Mouse (Mus musculus) liver, embryonic 14.5 days (tissue): ENCODE measurements around the gene Fgf14. TPM values are rescaled to one million over a fixed set of nuclear protein-coding genes. Genes with fewer than 3 reads are reported as not detected.

Experiments
- ATAC-seq: fragments of 200-750 bp; cut with Nextera tagmentation; 2 replicates; pipeline ENCODE4 v1.8.0; 2017; ENCODE audit warnings: moderate number of reproducible peaks, mild to moderate bottlenecking, moderate library complexity; ENCODE audit not compliant: insufficient read depth
- DNase-seq, 3 experiments: peaks; one replicate each; pipeline ENCODE4 v3.0.0-alpha.2; 2012 to 2013; ENCODE audit warnings: low read depth in 3 of 3, low spot score in 3 of 3
- H3K27ac ChIP-seq: fragments of 300-500 bp; sonication (generic); 2 replicates; pipeline ENCODE4 v1.5.1; 2014; ENCODE audit warnings: moderate library complexity, mild to moderate bottlenecking, control low read depth, inconsistent platforms
- H3K27me3 ChIP-seq: fragments of 300-500 bp; sonication (generic); 2 replicates; pipeline ENCODE4 v1.6.1; 2014; ENCODE audit warnings: mild to moderate bottlenecking, low read length, moderate library complexity; ENCODE audit not compliant: control insufficient read depth, insufficient read depth
- H3K36me3 ChIP-seq: fragments of 300-500 bp; sonication (generic); replicated peaks from 2 replicates; pipeline ENCODE4 v1.6.1; 2014; ENCODE audit warnings: low read depth; ENCODE audit not compliant: control insufficient read depth, insufficient read depth
- H3K4me1 ChIP-seq, 2 experiments: fragments of 200-500 bp in 1 of 2; fragments of 300-500 bp in 1 of 2; sonication (generic) in 1 of 2; replicated peaks; 2 replicates each; pipeline ENCODE4 v1.6.1; 2012 to 2014; ENCODE audit warnings: antibody characterized with exemption in 1 of 2, inconsistent platforms in 1 of 2, low read length in 1 of 2; ENCODE audit not compliant: control insufficient read depth in 2 of 2, insufficient read depth in 2 of 2
- H3K4me2 ChIP-seq: fragments of 300-500 bp; sonication (generic); 2 replicates; pipeline ENCODE4 v1.6.1; 2014; ENCODE audit warnings: low read depth, mild to moderate bottlenecking, control low read depth, moderate library complexity
- H3K4me3 ChIP-seq, 2 experiments: fragments of 200-500 bp in 1 of 2; fragments of 300-500 bp in 1 of 2; sonication (generic) in 1 of 2; 2 replicates each; pipeline ENCODE4 v1.5.1; 2012 to 2014; ENCODE audit warnings: low read depth in 2 of 2, low read length in 2 of 2, mild to moderate bottlenecking in 2 of 2, control low read depth in 1 of 2, inconsistent platforms in 1 of 2, moderate library complexity in 1 of 2; ENCODE audit not compliant: insufficient read depth in 1 of 2
- H3K9ac ChIP-seq: fragments of 300-500 bp; sonication (generic); replicated peaks from 2 replicates; pipeline ENCODE4 v1.6.1; 2014; ENCODE audit warnings: mild to moderate bottlenecking, control low read depth, moderate library complexity
- H3K9me3 ChIP-seq: fragments of 300-500 bp; sonication (generic); 2 replicates; pipeline ENCODE4 v1.6.1; 2016; ENCODE audit warnings: low read length, mixed read lengths; ENCODE audit not compliant: control insufficient read depth
- CTCF ChIP-seq: IDR thresholded peaks from 2 replicates; pipeline ENCODE4 v1.5.1; 2016; ENCODE audit warnings: antibody characterized with exemption, low read depth, control low read depth
- EP300 ChIP-seq: IDR thresholded peaks from 2 replicates; pipeline ENCODE4 v1.6.1; 2016; ENCODE audit warnings: antibody characterized with exemption, low read depth
- WGBS: fragments of 180-500 bp; shearing (Covaris S2); extraction: QIAGEN DNeasy Blood & Tissue Kit; methylation state at CpG from one replicate; pipeline ENCODE4 v1.1.7; 2014; ENCODE audit not compliant: insufficient replicate concordance; 5-methylcytosine and 5-hydroxymethylcytosine counted together
- polyA plus RNA-seq, 2 experiments: library from polyadenylated mRNA; depleted of rRNA in 1 of 2; stranded (reverse) in 1 of 2; unstranded in 1 of 2; fragments of >200 nt; fragmentation: Nextera tagmentation in 1 of 2; extraction: Ambion mirVana in 1 of 2; gene quantifications; 2 replicates each; pipeline versions ENCODE4 v1.2.1 to v1.2.3; 2012 to 2014

Gene Fgf14
- polyA plus RNA-seq, 2 experiments: not detected

GRCm38 (mm10) chr14:124485261-124485660, 191.7 kb downstream of the Fgf14 start:
- DNase-seq: peak in 1 of 3 experiments; percentile 0

GRCm38 (mm10) chr14:124474066-124474667, 202.8 kb downstream of the Fgf14 start:
- Histone ChIP-seq H3K4me2 (no peak overlapping the region), H3K4me1 (no peaks in the 10 kb centered on the region), H3K27me3 (no peaks in the 10 kb centered on the region), H3K36me3 (no peaks in the 10 kb centered on the region), H3K27ac (no peak overlapping the region), H3K9ac (no peak overlapping the region), H3K9me3 (no peaks in the 10 kb centered on the region), H3K4me3 (no peak overlapping the region)
- ATAC-seq (no peak), DNase-seq (no peak)
- TF ChIP-seq CTCF (no peak), EP300 (no peak)
- WGBS: 31% methylated on average over 2 of the region's 2 CpGs

More at GRCm38 (mm10) chr14:124485261-124485660, 191.7 kb downstream of the Fgf14 start:
- no peak for TF ChIP-seq EP300
- no peak for TF ChIP-seq CTCF
- Histone ChIP-seq H3K4me1 (no peaks in the 10 kb centered on the region), H3K27ac (no peak overlapping the region), H3K4me2 (no peak overlapping the region), H3K9ac (no peak overlapping the region), H3K36me3 (no peaks in the 10 kb centered on the region), H3K9me3 (no peaks in the 10 kb centered on the region), H3K4me3 (no peak overlapping the region), H3K27me3 (no peaks in the 10 kb centered on the region)
- WGBS: 56% methylated on average over 1 of the region's 1 CpGs
- no peak for ATAC-seq

- H3K4me1 ChIP-seq: no peaks in the 10 kb centered on the region
- no peaks in the 10 kb centered on the region for H3K9me3 ChIP-seq
These were observed 206.0 kb downstream of the Fgf14 start for GRCm38 (mm10) chr14:124470909-124471308.

GRCm38 (mm10) chr14:124455120-124455519, 221.8 kb downstream of the Fgf14 start:
- Histone ChIP-seq H3K4me2 (no peak overlapping the region), H3K4me3 (no peak overlapping the region), H3K9ac (no peak overlapping the region), H3K36me3 (no peaks in the 10 kb centered on the region), H3K27ac (no peak overlapping the region), H3K27me3 (no peaks in the 10 kb centered on the region), H3K4me1 (no peaks in the 10 kb centered on the region), H3K9me3 (no peaks in the 10 kb centered on the region)
- TF ChIP-seq EP300 (no peak), CTCF (no peak)
- 76% methylated on average over 1 of the region's 1 CpGs for WGBS
- DNase-seq (no peak), ATAC-seq (no peak)

More at GRCm38 (mm10) chr14:124470909-124471308, 206.0 kb downstream of the Fgf14 start:
- Histone ChIP-seq H3K36me3 (no peaks in the 10 kb centered on the region), H3K4me2 (no peak overlapping the region), H3K4me3 (no peak overlapping the region), H3K9ac (no peak overlapping the region), H3K27ac (no peak overlapping the region), H3K27me3 (no peaks in the 10 kb centered on the region)
- WGBS: 45% methylated on average over 2 of the region's 2 CpGs
- TF ChIP-seq EP300 (no peak), CTCF (no peak)
- DNase-seq (no peak), ATAC-seq (no peak)

GRCm38 (mm10) chr14:124446096-124446840, 230.7 kb downstream of the Fgf14 start:
- no peak overlapping the region for H3K4me2 ChIP-seq
- H3K9ac ChIP-seq: no peak overlapping the region
- H3K27ac ChIP-seq: no peak overlapping the region
- ATAC-seq (no peak), DNase-seq (no peak)
- no peaks in the 10 kb centered on the region for H3K27me3 ChIP-seq
- 41% methylated on average over 2 of the region's 2 CpGs for WGBS
- no peak for TF ChIP-seq CTCF
- TF ChIP-seq EP300: no peak
- H3K9me3 ChIP-seq: no peaks in the 10 kb centered on the region
- H3K4me1 ChIP-seq: no peaks in the 10 kb centered on the region
- H3K36me3 ChIP-seq: no peaks in the 10 kb centered on the region
- H3K4me3 ChIP-seq: no peak overlapping the region
